Mouse (Mus musculus): ENCODE measurements around the gene Ifnk. TPM values are rescaled to one million over a fixed set of nuclear protein-coding genes. Genes with fewer than 3 reads are reported as not detected.
A peak's percentile ranks its signal among the peaks of the same experiment; 100 is the strongest.

The Ifnk gene
- polyA plus RNA-seq, 2 experiments = not detected

DNA sequence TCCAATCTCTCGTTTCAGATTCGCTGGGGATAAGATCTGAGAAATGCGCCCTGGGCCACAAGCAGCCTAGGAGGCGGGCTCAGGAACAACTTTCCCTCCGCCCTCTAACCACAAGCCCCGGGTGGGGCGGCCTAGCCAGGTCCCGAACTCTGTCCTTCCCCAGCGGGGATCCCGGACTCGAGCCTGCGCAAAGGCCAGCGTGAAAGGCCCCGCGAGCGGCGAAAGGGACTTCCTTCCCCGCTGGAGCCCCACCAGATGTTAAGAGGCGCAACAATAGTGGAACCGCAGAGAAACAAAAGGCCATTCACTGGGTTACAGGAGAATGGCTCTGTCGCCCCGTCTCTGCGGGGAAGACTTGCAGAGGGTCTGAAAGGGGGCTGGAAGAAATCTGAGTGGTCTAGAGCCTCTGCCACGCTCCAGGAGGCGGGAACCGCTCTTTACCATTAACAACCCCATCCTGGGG lies 4.3 kb downstream of the Ifnk start:
- Histone ChIP-seq H3K27ac (replicated peaks; ENCODE audit: low read depth, low read length) (peak overlapping the region; percentile 89), H3K9me3 (ENCODE audit: control insufficient read depth, low read length) (no peaks in the 10 kb centered on the region), H3K36me3 (ENCODE audit: control insufficient read depth, insufficient read depth, low read length) (no peaks in the 10 kb centered on the region), H3K4me1 (ENCODE audit: control insufficient read depth, insufficient read depth, low read length) (peaks cover 8% of the 10 kb centered on the region; the same call in 1 of the 2 replicates), H3K27me3 (ENCODE audit: control insufficient read depth, insufficient read depth, low read length) (no peaks in the 10 kb centered on the region), H3K9ac (ENCODE audit: low read depth, low read length, severe bottlenecking) (peak overlapping the region; percentile 67), H3K4me3 (replicated peaks; ENCODE audit: low read length) (peak overlapping the region; percentile 61), H3K4me2 (replicated peaks; ENCODE audit: low read depth, low read length, severe bottlenecking) (peak overlapping the region; percentile 88)
- DNase-seq (ENCODE audit: low spot score) (peak; percentile 65), ATAC-seq (ENCODE audit: low FRiP score, low read depth) (peak; percentile 80)
- 2% methylated on average over 26 of the region's 26 CpGs for WGBS
- no peak for TF ChIP-seq POLR2A (IDR thresholded peaks at IDR 0.05; ENCODE audit: borderline replicate concordance, extremely low read depth, insufficient read depth, insufficient read length)

DNA sequence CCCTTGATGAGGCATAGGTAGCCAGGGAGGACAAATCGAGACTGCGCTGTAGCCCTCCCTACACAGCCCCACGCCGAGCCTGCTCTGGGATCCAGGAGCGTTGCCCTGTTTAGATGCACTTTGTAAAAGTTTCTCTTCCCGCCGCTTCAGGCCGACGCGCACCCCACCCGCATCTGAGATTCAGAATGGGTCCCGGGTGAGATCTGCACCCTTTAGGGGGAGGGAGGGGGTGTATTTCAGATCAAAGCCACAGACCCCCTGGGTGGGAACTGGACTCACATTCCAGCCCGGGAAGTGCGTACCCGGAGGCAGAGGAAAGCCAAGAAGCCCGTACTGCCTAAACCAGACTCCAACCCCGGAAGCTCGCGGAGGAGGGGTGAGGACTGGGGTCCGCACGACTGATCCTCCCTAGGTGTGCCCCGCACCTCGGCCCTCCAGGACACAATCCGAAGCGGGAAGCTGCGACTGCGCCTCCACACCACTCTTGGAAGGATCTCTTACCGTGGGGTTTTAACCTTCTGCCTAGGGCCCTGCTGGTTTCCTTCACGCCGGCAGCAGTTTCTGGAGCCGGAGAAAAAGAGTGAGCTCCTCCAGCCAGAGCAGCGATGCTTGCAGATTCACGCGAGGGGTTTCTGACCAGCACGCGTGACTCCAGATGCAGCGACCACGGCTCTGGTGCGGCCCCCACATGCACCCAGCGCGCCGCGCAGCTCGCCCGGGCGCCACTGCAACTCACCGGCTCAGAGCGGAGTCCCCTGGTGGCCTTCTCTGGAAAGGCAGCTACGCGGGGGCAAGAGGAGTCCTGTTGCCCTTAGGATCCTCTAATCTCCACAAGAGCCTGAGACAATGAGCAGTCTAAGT lies 5.1 kb downstream of the Ifnk start, which contains the start of gene Mob3b:
TSS of gene Mob3b (minus strand) at position 734 of the 861 bp plus-strand sequence.
- Histone ChIP-seq H3K36me3 (ENCODE audit: control insufficient read depth, insufficient read depth, low read length) (no peaks in the 10 kb centered on the region), H3K4me3 (replicated peaks; ENCODE audit: low read length) (peak within 1 kb of the TSS; percentile 61), H3K4me1 (ENCODE audit: control insufficient read depth, insufficient read depth, low read length) (peaks cover 8% of the 10 kb centered on the region; the same call in 1 of the 2 replicates), H3K9ac (ENCODE audit: low read depth, low read length, severe bottlenecking) (peak within 1 kb of the TSS; percentile 67), H3K27me3 (ENCODE audit: control insufficient read depth, insufficient read depth, low read length) (no peaks in the 10 kb centered on the region), H3K9me3 (ENCODE audit: control insufficient read depth, low read length) (no peaks in the 10 kb centered on the region), H3K4me2 (replicated peaks; ENCODE audit: low read depth, low read length, severe bottlenecking) (peak within 1 kb of the TSS; percentile 88), H3K27ac (replicated peaks; ENCODE audit: low read depth, low read length) (peak within 1 kb of the TSS; percentile 89)
- ATAC-seq (ENCODE audit: low FRiP score, low read depth) (peak; percentile 77), DNase-seq (ENCODE audit: low spot score) (peak; percentile 83)
- under 1% methylated on average over 50 of the region's 50 CpGs for WGBS
- peak; percentile 23; the same call in 1 of the 2 replicates for TF ChIP-seq POLR2A (IDR thresholded peaks at IDR 0.05; ENCODE audit: borderline replicate concordance, extremely low read depth, insufficient read depth, insufficient read length)

DNA sequence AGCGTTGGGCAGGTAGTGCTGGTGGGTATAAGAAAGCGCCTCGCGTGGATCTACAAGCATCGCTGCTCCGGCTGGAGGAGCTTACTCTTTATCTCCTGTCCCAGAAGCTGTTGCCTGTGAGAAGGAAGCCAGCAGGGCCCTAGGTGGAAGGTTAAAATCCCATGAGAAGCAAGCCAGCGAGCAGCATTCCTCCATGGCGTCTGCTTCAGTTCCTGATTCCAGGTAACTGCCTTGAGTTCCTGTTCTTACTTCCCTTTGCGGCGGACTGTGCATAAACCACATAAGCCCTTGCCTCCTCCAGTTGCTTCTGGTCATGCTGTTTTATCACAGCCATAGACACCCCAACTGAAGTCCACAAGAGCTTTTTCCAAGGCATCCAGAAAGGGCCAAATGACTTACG lies 6.0 kb downstream of the Ifnk start:
- ATAC-seq (ENCODE audit: low FRiP score, low read depth) = no peak
- Histone ChIP-seq H3K36me3 (ENCODE audit: control insufficient read depth, insufficient read depth, low read length) (no peaks in the 10 kb centered on the region), H3K9ac (ENCODE audit: low read depth, low read length, severe bottlenecking) (no peak overlapping the region), H3K27me3 (ENCODE audit: control insufficient read depth, insufficient read depth, low read length) (no peaks in the 10 kb centered on the region), H3K9me3 (ENCODE audit: control insufficient read depth, low read length) (no peaks in the 10 kb centered on the region), H3K27ac (replicated peaks; ENCODE audit: low read depth, low read length) (no peak overlapping the region), H3K4me3 (replicated peaks; ENCODE audit: low read length) (no peak overlapping the region), H3K4me2 (replicated peaks; ENCODE audit: low read depth, low read length, severe bottlenecking) (no peak overlapping the region), H3K4me1 (ENCODE audit: control insufficient read depth, insufficient read depth, low read length) (peaks cover 8% of the 10 kb centered on the region; the same call in 1 of the 2 replicates)
- no peak for DNase-seq (ENCODE audit: low spot score)
- WGBS = 53% methylated on average over 11 of the region's 11 CpGs
- TF ChIP-seq POLR2A (IDR thresholded peaks at IDR 0.05; ENCODE audit: borderline replicate concordance, extremely low read depth, insufficient read depth, insufficient read length) = no peak

DNA sequence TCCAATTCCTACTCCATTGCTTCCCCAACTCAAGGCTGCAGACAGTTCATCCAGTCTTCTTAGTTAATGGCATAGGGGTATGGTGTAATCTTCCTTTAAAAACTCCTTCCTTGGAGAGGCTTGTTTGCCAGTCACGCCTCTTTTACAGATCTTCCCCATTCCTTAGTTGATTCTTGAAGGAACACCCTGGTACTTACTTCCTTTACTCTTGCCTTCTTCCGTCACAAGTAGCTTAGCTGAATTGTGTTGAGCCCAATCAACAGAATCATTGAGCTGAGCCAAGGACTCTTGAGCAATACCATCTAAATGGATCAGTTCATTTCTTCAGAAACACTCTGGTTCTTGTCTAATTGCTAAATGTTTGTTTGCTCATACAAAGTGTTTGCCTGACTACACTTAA lies 13.4 kb downstream of the Ifnk start:
- no peak for TF ChIP-seq POLR2A (IDR thresholded peaks at IDR 0.05; ENCODE audit: borderline replicate concordance, extremely low read depth, insufficient read depth, insufficient read length)
- Histone ChIP-seq H3K4me1 (ENCODE audit: control insufficient read depth, insufficient read depth, low read length) (no peaks in the 10 kb centered on the region), H3K27ac (replicated peaks; ENCODE audit: low read depth, low read length) (no peak overlapping the region), H3K9me3 (ENCODE audit: control insufficient read depth, low read length) (no peaks in the 10 kb centered on the region), H3K27me3 (ENCODE audit: control insufficient read depth, insufficient read depth, low read length) (no peaks in the 10 kb centered on the region), H3K4me3 (replicated peaks; ENCODE audit: low read length) (no peak overlapping the region), H3K36me3 (ENCODE audit: control insufficient read depth, insufficient read depth, low read length) (no peaks in the 10 kb centered on the region), H3K9ac (ENCODE audit: low read depth, low read length, severe bottlenecking) (no peak overlapping the region), H3K4me2 (replicated peaks; ENCODE audit: low read depth, low read length, severe bottlenecking) (no peak overlapping the region)
- no peak for DNase-seq (ENCODE audit: low spot score)
- ATAC-seq (ENCODE audit: low FRiP score, low read depth) = no peak
- 83% methylated on average over 2 of the region's 2 CpGs for WGBS

DNA sequence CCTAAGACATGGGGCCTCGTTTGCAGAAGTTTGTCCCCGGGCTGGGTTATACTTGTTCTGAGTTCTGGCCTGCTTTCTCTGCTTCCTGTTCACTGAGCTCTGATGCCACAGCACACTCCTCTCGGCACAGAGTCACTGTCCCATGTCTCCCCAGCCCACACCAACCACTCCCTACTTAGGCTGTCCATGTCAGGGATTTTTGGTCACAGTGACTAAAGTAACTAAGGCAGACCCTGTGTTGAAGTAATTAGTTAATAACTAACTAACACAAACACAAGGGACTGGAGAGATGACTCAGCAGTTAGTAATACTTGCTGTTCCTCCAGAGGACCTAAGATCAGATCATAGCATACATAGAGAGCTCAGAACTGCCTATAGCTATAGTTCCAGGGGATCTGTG lies 14.1 kb downstream of the Ifnk start:
- no peak for DNase-seq (ENCODE audit: low spot score)
- no peak overlapping the region for H3K4me3 ChIP-seq (replicated peaks; ENCODE audit: low read length)
- no peaks in the 10 kb centered on the region for H3K4me1 ChIP-seq (ENCODE audit: control insufficient read depth, insufficient read depth, low read length)
- no peak overlapping the region for H3K4me2 ChIP-seq (replicated peaks; ENCODE audit: low read depth, low read length, severe bottlenecking)
- 81% methylated on average over 3 of the region's 3 CpGs for WGBS
- H3K9me3 ChIP-seq (ENCODE audit: control insufficient read depth, low read length) = no peaks in the 10 kb centered on the region
- TF ChIP-seq POLR2A (IDR thresholded peaks at IDR 0.05; ENCODE audit: borderline replicate concordance, extremely low read depth, insufficient read depth, insufficient read length) = no peak
- H3K9ac ChIP-seq (ENCODE audit: low read depth, low read length, severe bottlenecking) = no peak overlapping the region
- H3K27me3 ChIP-seq (ENCODE audit: control insufficient read depth, insufficient read depth, low read length) = no peaks in the 10 kb centered on the region
- ATAC-seq (ENCODE audit: low FRiP score, low read depth) = no peak
- no peak overlapping the region for H3K27ac ChIP-seq (replicated peaks; ENCODE audit: low read depth, low read length)
- no peaks in the 10 kb centered on the region for H3K36me3 ChIP-seq (ENCODE audit: control insufficient read depth, insufficient read depth, low read length)

Measured in limb, embryonic 14.5 days (tissue).